Mouse (Mus musculus) kidney, adult 2 months (tissue): ENCODE measurements at regions not wholly inside any gene's neighbourhood (a gene's known extent, or its start where the extent isn't known, plus 50 kb on each side); places are given as distances from the start of the nearest gene placed in this dataset.

Experiments used
- CTCF ChIP-seq: fragments of 200-500 bp; conservative IDR thresholded peaks from 2 replicates; pipeline ENCODE4 v1.5.1; 2011; ENCODE audit warnings: low read depth, mild to moderate bottlenecking, control low read depth, low read length, moderate library complexity, mixed read lengths; ENCODE audit not compliant: insufficient read depth, insufficient read length
- POLR2A ChIP-seq: fragments of 200-500 bp; IDR thresholded peaks from one replicate; pipeline ENCODE4 v1.6.1; 2011; ENCODE audit warnings: low read depth, low read length, control low read depth

DNA sequence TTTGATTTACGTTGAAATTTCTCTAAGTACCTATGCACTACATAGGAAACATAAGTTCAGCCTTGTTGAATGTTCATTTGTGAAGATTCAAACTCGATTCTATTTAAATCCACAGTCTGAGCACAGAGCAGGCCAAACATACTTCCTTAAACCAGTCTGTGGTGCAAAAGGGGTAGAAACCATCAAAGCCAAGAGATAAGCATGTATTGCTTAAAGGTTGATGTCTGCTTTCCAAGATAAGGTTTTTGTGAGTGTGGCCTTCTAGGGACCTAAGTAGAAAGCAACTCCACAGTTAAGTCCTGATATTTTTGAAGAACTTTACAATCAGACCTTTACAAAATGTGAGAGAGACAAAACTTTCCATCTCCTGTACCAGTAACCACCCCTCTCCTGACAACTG lies 652.9 kb downstream of the Dnah5 start:
- TF ChIP-seq CTCF (no peak), POLR2A (no peak)
